Mouse (Mus musculus) lung, postnatal 0 days (tissue): ENCODE results near the gene Nme7.

Source experiments
- CTCF ChIP-seq: IDR thresholded peaks from 2 replicates; pipeline ENCODE4 v1.5.1; 2016; ENCODE audit warnings: antibody characterized with exemption, mild to moderate bottlenecking
- EP300 ChIP-seq: IDR thresholded peaks from 2 replicates; pipeline ENCODE4 v1.6.1; 2016; ENCODE audit warnings: antibody characterized with exemption, mild to moderate bottlenecking, control low read depth

DNA sequence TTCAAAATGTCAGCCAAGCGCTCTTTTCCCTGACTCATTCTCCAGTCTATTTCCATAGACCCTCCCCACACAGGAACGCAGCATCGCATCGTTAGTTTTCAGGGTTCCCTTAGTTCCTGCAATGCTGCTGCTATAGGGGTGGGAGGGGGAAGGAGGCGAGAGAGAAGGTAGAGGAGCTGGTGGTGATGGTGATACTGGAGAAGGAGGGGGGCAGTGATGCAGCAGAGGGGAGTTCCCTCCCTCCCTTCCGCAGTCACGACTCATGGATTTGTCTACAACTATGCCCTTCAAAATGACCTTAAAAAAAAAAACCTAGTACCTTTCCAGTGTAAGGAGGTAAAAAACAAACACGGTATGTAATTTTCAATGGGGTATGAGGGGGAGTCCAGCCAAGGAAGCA, 152.8 kb downstream of the Nme7 start:
- TF ChIP-seq EP300 (no peak), CTCF (no peak)
